Mouse (Mus musculus): ENCODE results near the gene Phactr1.

DNA sequence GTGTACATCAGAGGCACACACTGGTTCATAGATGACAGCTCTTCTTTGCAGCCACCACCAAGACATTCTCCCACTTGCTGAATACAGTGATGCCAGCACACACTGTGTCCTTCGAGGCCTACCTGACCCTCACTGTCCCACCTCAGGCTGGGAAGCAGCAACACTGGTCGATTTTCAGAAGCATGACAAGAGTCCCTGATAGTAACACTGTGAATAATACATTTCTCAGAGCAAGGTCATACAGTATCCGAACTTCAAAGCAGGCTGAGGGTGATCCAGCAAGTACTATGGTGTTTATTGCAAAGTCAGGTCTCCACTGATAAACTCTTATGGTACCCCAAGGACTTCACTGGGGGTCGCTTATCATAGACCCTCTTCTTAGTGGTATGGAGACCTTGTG is 390.1 kb downstream of the Phactr1 start:
- TF ChIP-seq CTCF (IDR thresholded peaks at IDR 0.05; ENCODE audit: low read depth) (no peak), EP300 (IDR thresholded peaks at IDR 0.05; ENCODE audit: low read depth) (no peak)
